16 mouse cellular contexts compared by ENCODE assay signal in genomic region chr7:75653684-75654317, GRCm38 (mm10).
DNase-seq lines count a peak whose midpoint lies in the region; ATAC-seq and TF ChIP-seq lines count a peak whose summit lies in the region.
"Had no signal": no experiment of that assay in that cellular context is flagged by ENCODE, and none has a peak within 500 bp of the region (broad histone marks: within the 10 kb centered on the region; RNA-seq: fewer than 3 reads in every experiment).

No protein-coding gene starts in this region.

- no peak overlapping the region for H3K9ac ChIP-seq in forebrain, embryonic 15.5 days (replicated peaks)
- no peak overlapping the region for H3K9ac ChIP-seq in forebrain, postnatal 0 days
- no peak overlapping the region for H3K9ac ChIP-seq in liver, adult 2 months (ENCODE audit: low read depth, low read length)
- H3K9ac ChIP-seq: hindbrain, embryonic 14.5 days; limb, embryonic 13.5 days had no signal

- no peak for TF ChIP-seq POLR2A in liver, adult 2 months (IDR thresholded peaks at IDR 0.05; ENCODE audit: extremely low read depth, insufficient read depth, low read length)
- TF ChIP-seq POLR2A in thymus, adult 2 months (IDR thresholded peaks at IDR 0.05; ENCODE audit: control insufficient read depth, extremely low read depth, insufficient read depth, low read length, poor library complexity) = no peak

- TF ChIP-seq CTCF in forebrain, postnatal 0 days (IDR thresholded peaks at IDR 0.05; ENCODE audit: low read depth) = no peak
- TF ChIP-seq CTCF in liver, adult 2 months (IDR thresholded peaks at IDR 0.05; ENCODE audit: low read depth, low read length) = no peak
- no peak for TF ChIP-seq CTCF in G1E (IDR thresholded peaks at IDR 0.05; ENCODE audit: low read depth, low read length)
- TF ChIP-seq CTCF in thymus, adult 2 months (IDR thresholded peaks at IDR 0.05; ENCODE audit: borderline replicate concordance, control insufficient read depth, extremely low read depth, insufficient read depth, low read length, poor library complexity) = no peak

- 52% methylated on average over 3 of the region's 3 CpGs for WGBS in forebrain, embryonic 15.5 days
- 37% methylated on average over 3 of the region's 3 CpGs for WGBS in forebrain, postnatal 0 days
- WGBS in liver, adult 2 months = 10% methylated on average over 3 of the region's 3 CpGs
- 62% methylated on average over 3 of the region's 3 CpGs for WGBS in thymus, adult 2 months

- peaks cover 20% of the 10 kb centered on the region; the same call in 1 of the 2 replicates for H3K79me2 ChIP-seq in liver, adult 2 months (ENCODE audit: control insufficient read depth, insufficient read depth, low read length)

- H3K27ac ChIP-seq in forebrain, embryonic 15.5 days (replicated peaks) = no peak overlapping the region
- H3K27ac ChIP-seq in forebrain, postnatal 0 days (ENCODE audit: low read depth, low read length) = no peak overlapping the region
- H3K27ac ChIP-seq in liver, adult 2 months (replicated peaks; ENCODE audit: insufficient read depth, low read depth, low read length) = no peak overlapping the region
- H3K27ac ChIP-seq in thymus, adult 2 months (ENCODE audit: control insufficient read depth, insufficient read depth, low read length) = no peak overlapping the region
- H3K27ac ChIP-seq: hindbrain, embryonic 14.5 days; limb, embryonic 13.5 days had no signal

- 0 out of 2 replicates have a peak, but pooled peaks have one; percentile 55 for ATAC-seq in forebrain, embryonic 15.5 days (replicated peaks)
- no peak for ATAC-seq in forebrain, postnatal 0 days
- 0 out of 2 replicates have a peak, but pooled peaks have one; percentile 16 for ATAC-seq in G1E (ENCODE audit: extremely low read depth, insufficient number of reproducible peaks, low FRiP score, poor library complexity, severe bottlenecking)
- ATAC-seq in megakaryocyte progenitor cell, adult 5-6 weeks (replicated peaks; ENCODE audit: poor library complexity) = peak; percentile 40
- ATAC-seq: intestine, postnatal 0 days had no signal

- H3K27me3 ChIP-seq in forebrain, embryonic 15.5 days = no peaks in the 10 kb centered on the region
- no peaks in the 10 kb centered on the region for H3K27me3 ChIP-seq in forebrain, postnatal 0 days (ENCODE audit: insufficient read depth, low read length)
- no peaks in the 10 kb centered on the region for H3K27me3 ChIP-seq in liver, adult 2 months (ENCODE audit: control insufficient read depth, insufficient read depth, low read length)
- H3K27me3 ChIP-seq in G1E (ENCODE audit: insufficient read depth, low read length) = no peaks in the 10 kb centered on the region
- no peaks in the 10 kb centered on the region for H3K27me3 ChIP-seq in thymus, adult 2 months (ENCODE audit: control insufficient read depth, insufficient read depth, low read length)
- H3K27me3 ChIP-seq: limb, embryonic 13.5 days had no signal

- H3K4me3 ChIP-seq in forebrain, embryonic 15.5 days = no peak overlapping the region
- H3K4me3 ChIP-seq in forebrain, postnatal 0 days (ENCODE audit: low read depth, low read length) = no peak overlapping the region
- H3K4me3 ChIP-seq in liver, adult 2 months (ENCODE audit: insufficient read depth, low read depth, low read length) = no peak overlapping the region
- no peak overlapping the region for H3K4me3 ChIP-seq in G1E (ENCODE audit: low read depth, low read length)
- H3K4me3 ChIP-seq in thymus, adult 2 months (ENCODE audit: control insufficient read depth, insufficient read depth, low read length) = no peak overlapping the region
- H3K4me3 ChIP-seq: erythroblast, embryonic 14.5 days; limb, embryonic 13.5 days had no signal

- H3K36me3 ChIP-seq in forebrain, embryonic 15.5 days = no peaks in the 10 kb centered on the region
- H3K36me3 ChIP-seq in forebrain, postnatal 0 days (ENCODE audit: insufficient read depth) = no peaks in the 10 kb centered on the region
- peaks cover 2% of the 10 kb centered on the region; the same call in 1 of the 2 replicates for H3K36me3 ChIP-seq in liver, adult 2 months (ENCODE audit: control insufficient read depth, insufficient read depth, low read length)
- peaks cover 6% of the 10 kb centered on the region for H3K36me3 ChIP-seq in G1E (replicated peaks)
- no peaks in the 10 kb centered on the region for H3K36me3 ChIP-seq in thymus, adult 2 months (ENCODE audit: control insufficient read depth, insufficient read depth, low read length)
- H3K36me3 ChIP-seq: limb, embryonic 13.5 days had no signal

- no peaks in the 10 kb centered on the region; the same call in 1 of the 2 replicates for H3K4me1 ChIP-seq in forebrain, embryonic 15.5 days
- H3K4me1 ChIP-seq in forebrain, postnatal 0 days (ENCODE audit: insufficient read depth) = no peaks in the 10 kb centered on the region
- H3K4me1 ChIP-seq in liver, adult 2 months (ENCODE audit: control insufficient read depth, insufficient read depth, low read length) = peaks cover 26% of the 10 kb centered on the region
- H3K4me1 ChIP-seq in G1E (ENCODE audit: insufficient read depth, low read depth, low read length) = peaks cover 18% of the 10 kb centered on the region
- peaks cover 4% of the 10 kb centered on the region; the same call in 1 of the 2 replicates for H3K4me1 ChIP-seq in thymus, adult 2 months (replicated peaks; ENCODE audit: control insufficient read depth, insufficient read depth, low read length)

- DNase-seq in forebrain, postnatal 0 days = no peak
- DNase-seq in liver, adult 2 months (ENCODE audit: extremely low read depth, low read depth, low spot score) = peak; percentile 71
- DNase-seq in liver (no peak), G1E (ENCODE audit: low spot score) (no peak)
- no peak for DNase-seq in thymus, adult 2 months
- DNase-seq in gastrocnemius, postnatal 4 days (ENCODE audit: low spot score in 2 of 2) = no peak
- DNase-seq: cerebellum, postnatal 14 days; heart, postnatal 14 days; kidney, postnatal 25 days; right cerebral cortex, adult 18-20 months had no signal

- no peaks in the 10 kb centered on the region for H3K9me3 ChIP-seq in forebrain, embryonic 15.5 days
- no peaks in the 10 kb centered on the region for H3K9me3 ChIP-seq in forebrain, postnatal 0 days (ENCODE audit: low read length)
- no peaks in the 10 kb centered on the region for H3K9me3 ChIP-seq in G1E (replicated peaks)
- H3K9me3 ChIP-seq: limb, embryonic 13.5 days had no signal

- H3K4me2 ChIP-seq in forebrain, embryonic 15.5 days (replicated peaks) = no peak overlapping the region
- no peak overlapping the region for H3K4me2 ChIP-seq in forebrain, postnatal 0 days (ENCODE audit: low read depth)
- H3K4me2 ChIP-seq: hindbrain, embryonic 14.5 days; limb, embryonic 13.5 days had no signal
